Mouse (Mus musculus): ENCODE results near the gene Nckap5l. TPM values are rescaled to one million over a fixed set of nuclear protein-coding genes. Genes with fewer than 3 reads are reported as not detected.

Gene Nckap5l
- polyA plus RNA-seq, 1 experiment = 0.12 TPM

DNA sequence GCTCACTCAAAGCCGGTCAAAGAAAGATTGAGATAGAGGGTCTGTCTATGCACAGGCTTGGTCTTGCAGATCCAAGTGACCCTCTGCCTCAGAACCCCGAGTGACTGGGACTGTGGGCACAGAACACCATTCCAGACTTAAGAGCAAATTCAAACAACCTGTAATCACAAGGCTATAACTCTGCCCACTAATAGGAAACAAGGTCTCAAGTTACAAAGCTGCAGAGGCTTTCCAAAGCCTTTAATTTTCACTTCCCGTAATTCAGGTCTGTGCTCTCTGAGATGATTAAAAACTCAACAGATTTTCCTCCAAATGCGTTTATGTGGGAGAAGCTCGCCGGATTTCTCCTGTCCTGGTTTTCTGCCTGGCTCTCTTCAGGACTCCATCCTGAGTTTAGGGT lies 73.5 kb downstream of the Nckap5l start:
- TF ChIP-seq TAL1 (IDR thresholded peaks at IDR 0.05; ENCODE audit: low read length) (no peak), GATA1 (IDR thresholded peaks at IDR 0.05; ENCODE audit: low read length) (no peak)
- no peaks in the 10 kb centered on the region for H3K4me1 ChIP-seq (ENCODE audit: control insufficient read depth)
- no peaks in the 10 kb centered on the region for H3K27me3 ChIP-seq (ENCODE audit: control insufficient read depth)
- no peak overlapping the region for H3K4me3 ChIP-seq (replicated peaks)
- no peaks in the 10 kb centered on the region for H3K36me3 ChIP-seq (ENCODE audit: control insufficient read depth)
- H3K9me3 ChIP-seq (ENCODE audit: control insufficient read depth, low read length) = peaks cover 4% of the 10 kb centered on the region; the same call in 1 of the 2 replicates

DNA sequence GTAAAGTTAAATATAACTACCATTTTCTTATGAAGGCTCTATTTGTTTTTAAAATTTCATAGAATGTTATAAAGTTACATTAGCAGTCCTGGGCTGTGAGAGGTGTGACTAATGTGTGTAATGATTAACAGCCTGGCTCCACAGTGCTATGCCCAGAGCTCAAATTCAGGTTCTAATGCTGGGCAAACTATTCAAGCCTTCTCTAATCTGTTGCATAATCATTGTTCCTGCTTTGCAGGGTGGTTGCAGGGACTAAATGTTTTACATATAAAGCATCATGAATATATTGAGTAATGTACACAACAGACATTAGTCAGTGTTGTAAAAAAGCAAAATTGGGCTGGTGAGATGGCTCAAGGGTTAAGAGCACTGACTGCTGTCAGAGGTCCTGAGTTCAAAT lies 74.7 kb downstream of the Nckap5l start:
- H3K27me3 ChIP-seq (ENCODE audit: control insufficient read depth) = no peaks in the 10 kb centered on the region; the same call in 1 of the 2 replicates
- no peaks in the 10 kb centered on the region for H3K4me1 ChIP-seq (ENCODE audit: control insufficient read depth)
- no peak overlapping the region for H3K4me3 ChIP-seq (replicated peaks)
- peaks cover 11% of the 10 kb centered on the region for H3K9me3 ChIP-seq (ENCODE audit: control insufficient read depth, low read length)
- no peaks in the 10 kb centered on the region for H3K36me3 ChIP-seq (ENCODE audit: control insufficient read depth)
- TF ChIP-seq GATA1 (IDR thresholded peaks at IDR 0.05; ENCODE audit: low read length) (no peak), TAL1 (IDR thresholded peaks at IDR 0.05; ENCODE audit: low read length) (no peak)

DNA sequence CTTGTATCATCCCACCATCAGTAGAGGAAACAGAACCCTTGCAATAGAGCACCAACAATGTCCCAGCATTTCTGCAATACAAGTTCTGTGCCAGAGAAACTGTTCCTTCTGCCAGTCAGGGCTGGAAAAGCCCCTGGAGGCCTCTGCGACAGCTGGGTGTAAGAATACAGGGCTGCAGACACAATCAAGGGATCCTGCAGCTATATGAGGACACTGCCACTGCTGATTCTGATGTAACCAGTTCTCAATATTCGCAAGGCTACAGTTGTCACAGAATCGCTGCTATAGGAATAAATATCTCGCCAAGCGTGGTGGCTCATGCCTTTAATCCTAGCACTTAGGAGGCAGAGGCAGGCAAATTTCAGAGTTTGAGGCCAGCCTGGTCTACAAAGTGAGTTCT lies 81.3 kb downstream of the Nckap5l start:
- Histone ChIP-seq H3K4me3 (replicated peaks) (no peak overlapping the region), H3K36me3 (ENCODE audit: control insufficient read depth) (no peaks in the 10 kb centered on the region), H3K27me3 (ENCODE audit: control insufficient read depth) (peaks cover 16% of the 10 kb centered on the region), H3K9me3 (ENCODE audit: control insufficient read depth, low read length) (peaks cover 11% of the 10 kb centered on the region), H3K4me1 (ENCODE audit: control insufficient read depth) (no peaks in the 10 kb centered on the region)
- TF ChIP-seq TAL1 (IDR thresholded peaks at IDR 0.05; ENCODE audit: low read length) (no peak), GATA1 (IDR thresholded peaks at IDR 0.05; ENCODE audit: low read length) (no peak)

DNA sequence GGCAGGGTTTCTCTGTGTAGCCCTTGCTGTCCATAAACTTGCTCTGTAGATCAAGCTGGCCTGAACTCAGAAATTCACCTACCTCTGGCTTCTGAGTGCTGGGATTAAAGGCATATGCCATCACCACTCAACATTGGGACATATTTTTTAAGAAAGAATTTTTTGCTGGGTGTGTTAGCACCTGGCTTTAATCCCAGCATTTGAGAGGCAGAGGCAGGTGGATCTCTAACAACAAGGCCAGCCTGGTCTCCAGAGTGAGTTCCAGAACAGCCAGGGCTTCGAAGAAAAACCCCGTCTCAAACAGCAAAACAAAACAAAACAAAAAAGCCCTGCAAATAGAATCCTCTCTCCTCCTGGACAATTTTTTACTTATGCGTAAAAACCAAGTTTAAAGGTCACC lies 82.0 kb downstream of the Nckap5l start:
- Histone ChIP-seq H3K27me3 (ENCODE audit: control insufficient read depth) (peaks cover 22% of the 10 kb centered on the region), H3K9me3 (ENCODE audit: control insufficient read depth, low read length) (peaks cover 10% of the 10 kb centered on the region), H3K4me3 (replicated peaks) (no peak overlapping the region), H3K36me3 (ENCODE audit: control insufficient read depth) (no peaks in the 10 kb centered on the region), H3K4me1 (ENCODE audit: control insufficient read depth) (peaks cover under 1% of the 10 kb centered on the region)
- no peak for TF ChIP-seq TAL1 (IDR thresholded peaks at IDR 0.05; ENCODE audit: low read length)
- TF ChIP-seq GATA1 (IDR thresholded peaks at IDR 0.05; ENCODE audit: low read length) = no peak

DNA sequence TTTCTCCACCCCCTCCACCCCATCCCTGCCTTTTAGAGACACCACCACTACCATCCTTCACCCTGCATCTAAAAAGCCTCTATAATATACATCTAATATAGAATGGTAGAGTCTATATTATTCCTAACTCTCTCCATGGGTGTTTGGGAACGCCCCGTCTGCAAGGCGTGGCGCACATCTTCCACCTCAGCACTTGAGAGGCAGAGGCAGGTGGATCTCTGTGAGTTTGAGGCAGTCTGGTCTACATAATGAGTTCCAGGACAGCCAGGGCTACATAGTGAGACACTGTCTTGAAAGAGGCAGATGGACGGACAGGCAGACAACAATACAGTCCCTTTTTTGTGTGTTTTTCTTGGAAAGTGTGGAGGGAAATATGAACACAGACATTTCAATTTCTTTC lies 82.5 kb downstream of the Nckap5l start:
- Histone ChIP-seq H3K27me3 (ENCODE audit: control insufficient read depth) (peaks cover 28% of the 10 kb centered on the region), H3K9me3 (ENCODE audit: control insufficient read depth, low read length) (peaks cover 14% of the 10 kb centered on the region), H3K4me3 (replicated peaks) (no peak overlapping the region), H3K4me1 (ENCODE audit: control insufficient read depth) (peaks cover 6% of the 10 kb centered on the region), H3K36me3 (ENCODE audit: control insufficient read depth) (no peaks in the 10 kb centered on the region)
- TF ChIP-seq GATA1 (IDR thresholded peaks at IDR 0.05; ENCODE audit: low read length) = no peak
- TF ChIP-seq TAL1 (IDR thresholded peaks at IDR 0.05; ENCODE audit: low read length) = no peak

GRCm38 (mm10) chr15:99372761-99373160 lies 84.8 kb downstream of the Nckap5l start:
- Histone ChIP-seq H3K4me1 (ENCODE audit: control insufficient read depth) (peaks cover 9% of the 10 kb centered on the region), H3K36me3 (ENCODE audit: control insufficient read depth) (no peaks in the 10 kb centered on the region), H3K9me3 (ENCODE audit: control insufficient read depth, low read length) (peaks cover 7% of the 10 kb centered on the region), H3K4me3 (replicated peaks) (no peak overlapping the region), H3K27me3 (ENCODE audit: control insufficient read depth) (peaks cover 50% of the 10 kb centered on the region)
- TF ChIP-seq GATA1 (IDR thresholded peaks at IDR 0.05; ENCODE audit: low read length) (no peak), TAL1 (IDR thresholded peaks at IDR 0.05; ENCODE audit: low read length) (no peak)

Other genes with a start within 250 kb of the Nckap5l start
- gene Kcnh3, start 232.9 kb downstream of the Nckap5l start, polyA plus RNA-seq (2012) = 0.03 and 0.04 TPM in 2 replicates
- 9.2 and 12.0 TPM in 2 replicates for gene Mcrs1, start 205.8 kb downstream of the Nckap5l start, polyA plus RNA-seq (2012)
- gene Prpf40b, start 162.7 kb downstream of the Nckap5l start, polyA plus RNA-seq (2012) = 0.31 and 0.32 TPM in 2 replicates
- gene Fam186b, start 161.9 kb downstream of the Nckap5l start, polyA plus RNA-seq (2012) = not detected in 2 replicates
- 0.01 and 0.02 TPM in 2 replicates for gene Fmnl3, start 87.3 kb downstream of the Nckap5l start, polyA plus RNA-seq (2012)
- gene Tmbim6, start 64.9 kb downstream of the Nckap5l start, polyA plus RNA-seq (2012) = 19.1 and 27.7 TPM in 2 replicates
- 0.17 and 0.28 TPM in 2 replicates for gene Bcdin3d, start 17.0 kb upstream of the Nckap5l start, polyA plus RNA-seq (2012)
- gene Faim2, start 70.4 kb upstream of the Nckap5l start, polyA plus RNA-seq (2012) = not detected in 2 replicates
- gene Aqp2, start 121.3 kb upstream of the Nckap5l start, polyA plus RNA-seq (2012) = not detected in 2 replicates
- not detected in 2 replicates for gene Aqp5, start 133.0 kb upstream of the Nckap5l start, polyA plus RNA-seq (2012)
- not detected in 2 replicates for gene Aqp6, start 143.7 kb upstream of the Nckap5l start, polyA plus RNA-seq (2012)
- gene Racgap1, start 193.9 kb upstream of the Nckap5l start, polyA plus RNA-seq (2012) = 2.5 and 4.0 TPM in 2 replicates
- not detected in 2 replicates for gene Asic1, start 212.6 kb upstream of the Nckap5l start, polyA plus RNA-seq (2012)
- gene Smarcd1, start 244.4 kb upstream of the Nckap5l start, polyA plus RNA-seq (2012) = 1.9 and 2.0 TPM in 2 replicates
- 0.25 TPM in 1 of 2 replicates, not detected in the other for gene Gm17349, start 247.7 kb upstream of the Nckap5l start, polyA plus RNA-seq (2012)

Data from erythroblast, embryonic 14.5 days (primary cell).